Mouse (Mus musculus) lung, embryonic 15.5 days (tissue): ENCODE results near the gene Garem2. TPM values are rescaled to one million over a fixed set of nuclear protein-coding genes. Genes with fewer than 3 reads are reported as not detected.
"Not testable (repeated sequence)": the region's sequence is repeated elsewhere in the genome, so short reads cannot be mapped to it uniquely, and the experiment has no call there.

Source experiments
- ATAC-seq: fragments of 200-750 bp; cut with Nextera tagmentation; 2 replicates; pipeline ENCODE4 v1.8.0; 2017; ENCODE audit warnings: moderate number of reproducible peaks, borderline replicate concordance; ENCODE audit not compliant: low FRiP score, low TSS enrichment; ENCODE audit errors: extremely low read depth
- H3K27ac ChIP-seq: fragments of 300-500 bp; sonication (generic); 2 replicates; pipeline ENCODE4 v1.5.1; 2015; ENCODE audit warnings: moderate library complexity, mild to moderate bottlenecking, inconsistent platforms
- H3K27me3 ChIP-seq: fragments of 300-500 bp; sonication (generic); 2 replicates; pipeline ENCODE4 v1.6.1; 2015; ENCODE audit warnings: inconsistent platforms
- H3K36me3 ChIP-seq: fragments of 300-500 bp; sonication (generic); 2 replicates; pipeline ENCODE4 v1.6.1; 2015; ENCODE audit warnings: inconsistent platforms
- H3K4me1 ChIP-seq: fragments of 300-500 bp; sonication (generic); 2 replicates; pipeline ENCODE4 v1.6.1; 2015; ENCODE audit warnings: inconsistent platforms
- H3K4me2 ChIP-seq: fragments of 300-500 bp; sonication (generic); 2 replicates; pipeline ENCODE4 v1.6.1; 2015; ENCODE audit warnings: inconsistent platforms, mild to moderate bottlenecking, moderate library complexity
- H3K4me3 ChIP-seq: fragments of 300-500 bp; sonication (generic); 2 replicates; pipeline ENCODE4 v1.5.1; 2015; ENCODE audit warnings: mild to moderate bottlenecking, inconsistent platforms
- H3K9ac ChIP-seq: fragments of 300-500 bp; sonication (generic); 2 replicates; pipeline ENCODE4 v1.6.1; 2015; ENCODE audit warnings: inconsistent platforms
- H3K9me3 ChIP-seq: fragments of 300-500 bp; sonication (generic); 2 replicates; pipeline ENCODE4 v1.6.1; 2016; ENCODE audit warnings: inconsistent platforms
- WGBS: fragments of 180-500 bp; shearing (Covaris S2); methylation state at CpG from one replicate; pipeline ENCODE4 v1.1.7; 2015; 5-methylcytosine and 5-hydroxymethylcytosine counted together
- polyA plus RNA-seq: library from polyadenylated mRNA; unstranded; fragments of >200 nt; fragmentation: Nextera tagmentation; extraction: Ambion mirVana; gene quantifications from 2 replicates; pipeline ENCODE4 v1.2.1, GENCODE M21; 2015

Garem2 gene
- polyA plus RNA-seq: 0.22 and 0.25 TPM in 2 replicates

DNA sequence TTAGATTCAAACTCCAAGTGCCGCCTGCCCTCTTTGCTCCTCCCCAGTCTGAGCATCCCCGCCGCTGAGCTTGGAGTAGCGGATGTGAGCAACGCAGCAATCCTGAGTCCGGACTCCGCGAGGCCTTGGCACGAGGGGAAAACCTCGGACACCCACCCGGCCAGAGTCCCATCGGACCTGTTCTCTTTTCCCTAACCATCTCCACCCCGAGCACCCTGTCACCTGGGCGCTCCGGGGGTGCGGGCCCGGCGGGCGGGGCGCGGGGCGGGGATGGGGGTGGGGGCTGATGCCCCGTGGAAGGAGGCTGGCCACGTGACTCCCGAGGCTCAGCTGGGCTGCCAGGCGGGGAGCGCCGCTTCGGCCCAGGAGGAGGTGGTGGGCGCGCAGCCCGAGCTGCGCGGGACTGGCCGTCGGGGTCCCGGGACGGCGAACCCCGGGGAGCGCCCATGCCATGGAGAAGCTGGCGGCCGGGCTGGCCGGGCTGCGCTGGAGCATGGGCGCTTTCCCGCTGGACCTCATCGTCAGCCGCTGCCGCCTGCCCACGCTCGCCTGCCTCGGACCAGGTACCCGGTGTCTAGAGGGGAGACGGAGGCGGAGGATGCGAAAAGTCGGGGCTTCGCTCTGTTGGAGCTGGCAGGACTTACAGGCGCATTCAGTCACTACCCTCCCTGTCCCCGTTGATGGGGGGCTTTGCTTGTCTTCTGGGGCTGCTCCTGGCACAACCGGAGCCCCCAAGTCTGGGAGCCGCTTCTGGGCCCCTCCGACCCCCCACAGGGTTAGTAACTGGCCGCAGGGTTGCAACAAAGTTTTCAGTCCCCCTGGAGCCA lies at the start of gene Garem2:
Gene Garem2 (plus strand): TSS at position 321 of the 827 bp plus-strand sequence.
- WGBS: 2% methylated on average over 65 of the region's 65 CpGs
- H3K4me1 ChIP-seq: peaks cover 12% of the 10 kb centered on the region
- peaks cover 76% of the 10 kb centered on the region for H3K27me3 ChIP-seq

GRCm38 (mm10) chr5:30058216-30058731 lies 46.7 kb upstream of the Garem2 start:
- Histone ChIP-seq H3K27ac (no peak overlapping the region), H3K9me3 (no peaks in the 10 kb centered on the region), H3K9ac (no peak overlapping the region), H3K27me3 (no peaks in the 10 kb centered on the region), H3K4me2 (no peak overlapping the region), H3K4me3 (no peak overlapping the region), H3K4me1 (no peaks in the 10 kb centered on the region), H3K36me3 (peaks cover 27% of the 10 kb centered on the region)
- ATAC-seq: no peak
- WGBS: 90% methylated on average over 6 of the region's 6 CpGs

More for the DNA sequence above, at the start of gene Garem2:
- H3K9me3 ChIP-seq: no peaks in the 10 kb centered on the region
- H3K4me3 ChIP-seq: peak within 1 kb of the TSS; percentile 49
- peak within 1 kb of the TSS; percentile 34; the same call in 1 of the 2 replicates for H3K9ac ChIP-seq
- peak; percentile 55; the same call in 1 of the 2 replicates for ATAC-seq
- no peaks in the 10 kb centered on the region for H3K36me3 ChIP-seq
- peak within 1 kb of the TSS; percentile 97 for H3K4me2 ChIP-seq
- H3K27ac ChIP-seq: no peak within 1 kb of the TSS

GRCm38 (mm10) chr5:30059607-30060006 lies 45.4 kb upstream of the Garem2 start:
- H3K9me3 ChIP-seq, ATAC-seq, H3K9ac ChIP-seq, H3K4me2 ChIP-seq, H3K27ac ChIP-seq, H3K27me3 ChIP-seq, H3K4me1 ChIP-seq, H3K4me3 ChIP-seq: not testable (repeated sequence)
- WGBS: 73% methylated on average over 5 of the region's 5 CpGs
- H3K36me3 ChIP-seq: peaks cover 37% of the 10 kb centered on the region

GRCm38 (mm10) chr5:30067726-30068125 lies 37.2 kb upstream of the Garem2 start:
- Histone ChIP-seq H3K9me3 (no peaks in the 10 kb centered on the region), H3K27me3 (no peaks in the 10 kb centered on the region), H3K4me2 (no peak overlapping the region), H3K4me1 (peaks cover 14% of the 10 kb centered on the region), H3K9ac (no peak overlapping the region), H3K27ac (no peak overlapping the region), H3K4me3 (no peak overlapping the region), H3K36me3 (peaks cover 62% of the 10 kb centered on the region)
- 65% methylated on average over 6 of the region's 6 CpGs for WGBS
- ATAC-seq: no peak

GRCm38 (mm10) chr5:30071677-30072076 lies 33.3 kb upstream of the Garem2 start:
- Histone ChIP-seq H3K27me3 (no peaks in the 10 kb centered on the region), H3K27ac (no peak overlapping the region), H3K9me3 (no peaks in the 10 kb centered on the region), H3K36me3 (peaks cover 39% of the 10 kb centered on the region), H3K4me3 (peak overlapping the region; percentile 81), H3K4me1 (peaks cover 14% of the 10 kb centered on the region), H3K9ac (0 out of 2 replicates have a peak overlapping the region, but pooled peaks have one; percentile 79), H3K4me2 (peak overlapping the region; percentile 75)
- 65% methylated on average over 6 of the region's 6 CpGs for WGBS
- no peak for ATAC-seq

DNA sequence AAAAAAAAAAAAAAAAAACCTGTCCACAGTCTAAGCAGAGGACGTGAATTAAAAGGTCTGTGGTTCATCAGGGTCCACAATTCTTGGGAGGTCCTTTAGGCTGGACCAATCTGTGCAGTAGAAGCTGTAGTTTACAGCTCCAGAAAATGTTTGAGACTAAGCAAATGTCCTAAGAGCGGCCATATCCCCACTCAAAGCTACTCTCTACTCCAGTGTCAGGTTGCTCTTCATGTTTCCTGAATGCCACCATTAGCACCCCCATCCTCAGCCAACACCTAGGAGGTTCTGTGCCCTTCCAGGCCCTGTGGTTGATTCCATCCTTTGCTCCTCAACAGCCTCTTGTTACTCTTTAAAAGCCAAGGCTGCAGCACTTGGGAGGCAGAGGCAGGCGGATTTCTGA lies 32.6 kb upstream of the Garem2 start:
- H3K27me3 ChIP-seq: no peaks in the 10 kb centered on the region
- peak overlapping the region; percentile 79 for H3K9ac ChIP-seq
- 19% methylated on average over 3 of the region's 3 CpGs for WGBS
- peak; percentile 28; the same call in 1 of the 2 replicates for ATAC-seq
- H3K36me3 ChIP-seq: peaks cover 35% of the 10 kb centered on the region
- H3K9me3 ChIP-seq: no peaks in the 10 kb centered on the region
- peak overlapping the region; percentile 81 for H3K4me3 ChIP-seq
- 0 out of 2 replicates have a peak overlapping the region, but pooled peaks have one; percentile 93 for H3K27ac ChIP-seq
- peaks cover 14% of the 10 kb centered on the region for H3K4me1 ChIP-seq
- H3K4me2 ChIP-seq: peak overlapping the region; percentile 75

GRCm38 (mm10) chr5:30072825-30073821 lies 31.8 kb upstream of the Garem2 start, which contains the start of gene Tyms:
TSS of gene Tyms (minus strand) at chr5:30073617.
- 2% methylated on average over 45 of the region's 45 CpGs for WGBS
- peak; percentile 90 for ATAC-seq
- Histone ChIP-seq H3K4me1 (peaks cover 14% of the 10 kb centered on the region), H3K36me3 (peaks cover 28% of the 10 kb centered on the region), H3K27ac (peak within 1 kb of the TSS; percentile 93), H3K9ac (peak within 1 kb of the TSS; percentile 79), H3K9me3 (no peaks in the 10 kb centered on the region), H3K4me3 (peak within 1 kb of the TSS; percentile 81), H3K27me3 (no peaks in the 10 kb centered on the region), H3K4me2 (peak within 1 kb of the TSS; percentile 75)

GRCm38 (mm10) chr5:30092701-30093100 lies 12.3 kb upstream of the Garem2 start:
- 51% methylated on average over 13 of the region's 13 CpGs for WGBS
- Histone ChIP-seq H3K36me3 (no peaks in the 10 kb centered on the region), H3K9me3 (no peaks in the 10 kb centered on the region), H3K4me1 (no peaks in the 10 kb centered on the region), H3K4me3 (no peak overlapping the region), H3K27ac (no peak overlapping the region), H3K9ac (no peak overlapping the region), H3K27me3 (no peaks in the 10 kb centered on the region), H3K4me2 (no peak overlapping the region)
- no peak for ATAC-seq

DNA sequence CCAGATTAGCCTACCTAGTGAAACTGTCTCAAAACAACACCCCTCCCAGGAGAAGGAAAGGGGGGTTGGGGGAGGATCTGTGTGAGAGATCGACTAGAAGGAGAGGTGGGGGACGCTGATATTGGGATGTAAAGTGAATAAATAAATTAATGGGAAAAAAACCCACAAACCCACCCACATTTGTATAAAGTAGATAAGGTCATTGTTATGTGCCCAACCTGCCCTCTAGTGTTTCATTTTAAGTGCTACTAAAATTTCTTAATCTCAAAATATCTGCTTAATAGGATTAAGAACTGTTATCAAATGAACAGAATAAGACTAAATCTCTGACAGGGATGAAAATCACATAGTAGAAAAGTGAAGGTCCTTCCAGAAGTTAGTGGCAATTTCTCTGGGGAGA lies 10.6 kb upstream of the Garem2 start:
- Histone ChIP-seq H3K36me3 (no peaks in the 10 kb centered on the region), H3K4me3 (no peak overlapping the region), H3K9ac (no peak overlapping the region), H3K27ac (no peak overlapping the region), H3K4me1 (no peaks in the 10 kb centered on the region), H3K27me3 (no peaks in the 10 kb centered on the region), H3K9me3 (no peaks in the 10 kb centered on the region), H3K4me2 (no peak overlapping the region)
- ATAC-seq: no peak
- WGBS: 41% methylated on average over 2 of the region's 2 CpGs

GRCm38 (mm10) chr5:30095731-30096130 lies 9.2 kb upstream of the Garem2 start:
- Histone ChIP-seq H3K9ac (no peak overlapping the region), H3K4me2 (no peak overlapping the region), H3K27ac (no peak overlapping the region), H3K27me3 (no peaks in the 10 kb centered on the region), H3K4me1 (no peaks in the 10 kb centered on the region), H3K4me3 (no peak overlapping the region), H3K36me3 (no peaks in the 10 kb centered on the region), H3K9me3 (no peaks in the 10 kb centered on the region)
- 63% methylated on average over 6 of the region's 6 CpGs for WGBS
- ATAC-seq: no peak

DNA sequence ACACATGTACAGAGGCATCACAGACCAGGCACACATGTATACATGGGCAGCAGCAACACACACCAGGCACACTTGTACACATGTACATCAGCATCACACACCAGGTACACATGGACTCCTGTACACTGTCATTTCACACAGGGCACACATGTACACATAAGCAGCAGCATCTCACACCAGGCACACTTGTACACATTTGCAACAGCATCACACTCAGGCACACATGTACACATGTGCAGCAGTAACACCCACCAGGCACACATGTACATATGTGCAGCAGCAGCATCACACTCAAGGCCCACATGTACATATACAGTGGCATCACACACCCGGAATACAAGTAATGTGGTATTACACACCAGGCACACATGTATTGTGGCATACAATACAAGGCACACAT lies 6.7 kb upstream of the Garem2 start:
- Histone ChIP-seq H3K4me1 (no peaks in the 10 kb centered on the region), H3K4me3 (no peak overlapping the region), H3K9ac (no peak overlapping the region), H3K36me3 (no peaks in the 10 kb centered on the region), H3K4me2 (no peak overlapping the region), H3K9me3 (no peaks in the 10 kb centered on the region), H3K27me3 (peaks cover 10% of the 10 kb centered on the region), H3K27ac (no peak overlapping the region)
- whole genome bisulfite sequencing: 93% methylated on average over 1 of the region's 1 CpGs
- ATAC-seq: no peak
